13 mouse cellular contexts compared by ENCODE assay signal in the genomic region with DNA sequence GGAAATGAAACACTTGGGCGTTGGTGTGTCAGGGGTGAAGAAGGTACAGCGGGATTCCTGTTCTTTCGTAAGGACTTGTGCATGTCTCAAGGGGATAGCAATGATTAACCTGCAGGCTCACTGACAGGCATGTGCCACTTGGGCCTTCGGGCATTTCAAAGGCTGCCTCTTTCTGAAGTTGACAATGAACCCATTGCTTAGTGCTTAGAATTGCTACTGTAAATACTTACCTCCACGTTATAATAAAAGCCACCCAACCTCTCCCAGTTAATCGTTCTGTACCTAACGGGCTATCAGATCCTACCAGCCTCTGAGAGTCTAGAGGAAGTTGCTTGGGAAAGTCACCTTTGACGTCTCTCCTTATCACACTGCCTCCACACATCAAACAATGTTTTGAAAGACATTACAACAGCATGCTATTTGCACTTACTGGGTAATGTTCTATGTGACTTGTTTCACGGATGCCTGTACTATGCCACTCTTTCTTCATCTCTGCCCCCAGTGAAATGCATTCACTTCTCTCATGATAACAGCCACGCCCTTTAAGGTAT. TPM values are rescaled to one million over a fixed set of nuclear protein-coding genes. Genes with fewer than 3 reads are reported as not detected.
DNase-seq lines count a peak whose midpoint lies in the region; ATAC-seq and TF ChIP-seq lines count a peak whose summit lies in the region.
"Had no signal": no experiment of that assay in that cellular context is flagged by ENCODE, and none has a peak within 500 bp of the region (broad histone marks: within the 10 kb centered on the region; RNA-seq: fewer than 3 reads in every experiment).

No protein-coding gene starts in this region.

- DNase-seq in liver, embryonic 14.5 days (ENCODE audit: low read depth in 3 of 3, low spot score in 3 of 3): no peak
- no peak for DNase-seq in liver
- no peak for DNase-seq in forebrain, postnatal 0 days
- no peak for DNase-seq in adrenal gland, postnatal 4 days (ENCODE audit: low spot score in 2 of 2)
- no peak for DNase-seq in cerebellum, adult 2 months
- DNase-seq: adrenal gland, postnatal 25 days; heart, postnatal 10 days had no signal

- no peak for TF ChIP-seq CTCF in liver, embryonic 14.5 days (IDR thresholded peaks at IDR 0.05; ENCODE audit: low read depth)
- TF ChIP-seq CTCF in forebrain, postnatal 0 days (IDR thresholded peaks at IDR 0.05; ENCODE audit: low read depth): no peak
- no peak for TF ChIP-seq CTCF in cerebellum, adult 2 months (IDR thresholded peaks at IDR 0.05; ENCODE audit: borderline replicate concordance, insufficient read depth, low read depth, low read length)

- WGBS in liver, embryonic 14.5 days (ENCODE audit: insufficient replicate concordance): 33% methylated on average over 10 of the region's 10 CpGs
- WGBS in lung, embryonic 15.5 days: 57% methylated on average over 10 of the region's 10 CpGs
- WGBS in stomach, embryonic 14.5 days: 72% methylated on average over 10 of the region's 10 CpGs
- 83% methylated on average over 10 of the region's 10 CpGs for WGBS in forebrain, postnatal 0 days
- WGBS in cerebellum, adult 2 months: 91% methylated on average over 10 of the region's 10 CpGs

- TF ChIP-seq POLR2A in cerebellum, adult 2 months (IDR thresholded peaks at IDR 0.05; ENCODE audit: borderline replicate concordance, insufficient read depth, low read length): no peak

- H3K36me3 ChIP-seq in liver, embryonic 14.5 days (replicated peaks; ENCODE audit: control insufficient read depth, insufficient read depth, low read depth): no peaks in the 10 kb centered on the region
- H3K36me3 ChIP-seq in lung, embryonic 15.5 days: no peaks in the 10 kb centered on the region
- no peaks in the 10 kb centered on the region for H3K36me3 ChIP-seq in stomach, embryonic 14.5 days (ENCODE audit: control insufficient read depth, insufficient read depth, low read length)
- H3K36me3 ChIP-seq in forebrain, postnatal 0 days (ENCODE audit: insufficient read depth): no peaks in the 10 kb centered on the region
- H3K36me3 ChIP-seq: midbrain, embryonic 10.5 days had no signal

- no peaks in the 10 kb centered on the region for H3K27me3 ChIP-seq in liver, embryonic 14.5 days (ENCODE audit: control insufficient read depth, insufficient read depth, low read length)
- no peaks in the 10 kb centered on the region for H3K27me3 ChIP-seq in lung, embryonic 15.5 days
- no peaks in the 10 kb centered on the region for H3K27me3 ChIP-seq in stomach, embryonic 14.5 days (ENCODE audit: control insufficient read depth, insufficient read depth, low read length)
- H3K27me3 ChIP-seq in forebrain, postnatal 0 days (ENCODE audit: insufficient read depth, low read length): no peaks in the 10 kb centered on the region
- H3K27me3 ChIP-seq in cerebellum, adult 2 months (ENCODE audit: control insufficient read depth, insufficient read depth, low read length): no peaks in the 10 kb centered on the region

- H3K4me3 ChIP-seq in liver, embryonic 14.5 days (ENCODE audit: insufficient read depth in 1 of 2, low read depth in 2 of 2, low read length in 2 of 2): no peak overlapping the region
- H3K4me3 ChIP-seq in lung, embryonic 15.5 days: no peak overlapping the region
- H3K4me3 ChIP-seq in stomach, embryonic 14.5 days (ENCODE audit: low read depth, low read length): no peak overlapping the region
- no peak overlapping the region for H3K4me3 ChIP-seq in forebrain, postnatal 0 days (ENCODE audit: low read depth, low read length)
- no peak overlapping the region for H3K4me3 ChIP-seq in cerebellum, adult 2 months (replicated peaks; ENCODE audit: insufficient read depth, low read depth, low read length)
- H3K4me3 ChIP-seq: midbrain, embryonic 10.5 days; myocyte had no signal

- H3K4me1 ChIP-seq in liver, embryonic 14.5 days (replicated peaks; ENCODE audit: control insufficient read depth in 2 of 2, insufficient read depth in 2 of 2, low read length in 1 of 2): peaks cover 0 to 9% of the 10 kb centered on the region in 2 experiments; a peak in 2 of 4 replicates
- H3K4me1 ChIP-seq in lung, embryonic 15.5 days: peaks cover 16% of the 10 kb centered on the region
- H3K4me1 ChIP-seq in stomach, embryonic 14.5 days (ENCODE audit: control insufficient read depth, insufficient read depth, low read length): no peaks in the 10 kb centered on the region
- H3K4me1 ChIP-seq in forebrain, postnatal 0 days (ENCODE audit: insufficient read depth): no peaks in the 10 kb centered on the region
- H3K4me1 ChIP-seq in cerebellum, adult 2 months (ENCODE audit: control insufficient read depth, insufficient read depth, low read length): no peaks in the 10 kb centered on the region
- H3K4me1 ChIP-seq: midbrain, embryonic 10.5 days had no signal

- ATAC-seq in liver, embryonic 14.5 days (ENCODE audit: insufficient read depth): peak; percentile 13; the same call in 1 of the 2 replicates
- ATAC-seq in activated CD4-positive, CD25-positive, alpha-beta regulatory T cell, adult 4 months: peak; percentile 7
- ATAC-seq in lung, embryonic 15.5 days (ENCODE audit: borderline replicate concordance, extremely low read depth, low FRiP score, low TSS enrichment): peak; percentile 60; the same call in 1 of the 2 replicates
- ATAC-seq in stomach, embryonic 14.5 days (ENCODE audit: insufficient number of reproducible peaks, insufficient read depth, low FRiP score, low read depth): peak; percentile 70
- no peak for ATAC-seq in forebrain, postnatal 0 days
- ATAC-seq: hindbrain, embryonic 16.5 days had no signal

- H3K9me3 ChIP-seq in liver, embryonic 14.5 days (ENCODE audit: control insufficient read depth, low read length): no peaks in the 10 kb centered on the region
- H3K9me3 ChIP-seq in lung, embryonic 15.5 days: no peaks in the 10 kb centered on the region
- H3K9me3 ChIP-seq in stomach, embryonic 14.5 days (ENCODE audit: control insufficient read depth, low read depth, low read length): no peaks in the 10 kb centered on the region
- no peaks in the 10 kb centered on the region for H3K9me3 ChIP-seq in forebrain, postnatal 0 days (ENCODE audit: low read length)
- H3K9me3 ChIP-seq: midbrain, embryonic 10.5 days had no signal

- TF ChIP-seq EP300 in liver, embryonic 14.5 days (IDR thresholded peaks at IDR 0.05; ENCODE audit: low read depth): no peak

- no peak overlapping the region for H3K9ac ChIP-seq in liver, embryonic 14.5 days (replicated peaks)
- no peak overlapping the region for H3K9ac ChIP-seq in lung, embryonic 15.5 days
- no peak overlapping the region for H3K9ac ChIP-seq in stomach, embryonic 14.5 days (replicated peaks; ENCODE audit: low read depth, low read length)
- no peak overlapping the region for H3K9ac ChIP-seq in forebrain, postnatal 0 days

- H3K27ac ChIP-seq in liver, embryonic 14.5 days: no peak overlapping the region
- peak overlapping the region; percentile 41 for H3K27ac ChIP-seq in lung, embryonic 15.5 days
- no peak overlapping the region for H3K27ac ChIP-seq in stomach, embryonic 14.5 days (ENCODE audit: low read length)
- H3K27ac ChIP-seq in forebrain, postnatal 0 days (ENCODE audit: low read depth, low read length): no peak overlapping the region
- H3K27ac ChIP-seq in cerebellum, adult 2 months (ENCODE audit: insufficient read depth, low read length): no peak overlapping the region
- H3K27ac ChIP-seq: midbrain, embryonic 10.5 days had no signal

- H3K4me2 ChIP-seq in liver, embryonic 14.5 days (ENCODE audit: low read depth): no peak overlapping the region
- H3K4me2 ChIP-seq in lung, embryonic 15.5 days: no peak overlapping the region
- no peak overlapping the region for H3K4me2 ChIP-seq in stomach, embryonic 14.5 days (replicated peaks; ENCODE audit: low read depth, low read length)
- H3K4me2 ChIP-seq in forebrain, postnatal 0 days (ENCODE audit: low read depth): no peak overlapping the region

RNA-seq across cellular contexts. Expression of a gene that starts 12.1 kb away (rescaled TPM):
- polyA plus RNA-seq in liver, embryonic 14.5 days (2012; rRNA removed): 2.6 and 3.2 TPM in 2 replicates
- 4.2 and 4.8 TPM in 2 replicates for polyA plus RNA-seq in liver, embryonic 14.5 days (2014; fragmentation: Nextera tagmentation; extraction: Ambion mirVana)
- polyA plus RNA-seq in activated CD4-positive, CD25-positive, alpha-beta regulatory T cell, adult 4 months (2017; shearing (Covaris generic)): 10 to 100 TPM; 22.9 to 28.0 TPM
- 51.4 and 53.1 TPM in 2 replicates for polyA plus RNA-seq in lung, embryonic 15.5 days (2015; fragmentation: Nextera tagmentation; extraction: Ambion mirVana)
- polyA plus RNA-seq in stomach, embryonic 14.5 days (2014; fragmentation: Nextera tagmentation; extraction: Ambion mirVana): 36.9 and 38.2 TPM in 2 replicates
- total RNA-seq in forebrain, postnatal 0 days (2014; rRNA removed): 13.9 and 20.8 TPM in 2 replicates
- polyA plus RNA-seq in forebrain, postnatal 0 days (2015; fragmentation: Nextera tagmentation; extraction: Ambion mirVana): 6.3 and 6.5 TPM in 2 replicates
- total RNA-seq in adrenal gland, postnatal 4 days (2021): 10 to 100 TPM; 71.8 to 72.1 TPM
- 7.6 and 8.1 TPM in 2 replicates for polyA plus RNA-seq in cerebellum, adult 2 months (2012; rRNA removed)
